Mouse (Mus musculus) liver, adult 2 months (tissue): ENCODE data around the gene 9430015G10Rik.

ENCODE experiments used
- CTCF ChIP-seq: fragments of 200-500 bp; IDR thresholded peaks from 2 replicates; pipeline ENCODE4 v1.5.1; 2011; ENCODE audit warnings: low read depth, low read length, control low read depth
- POLR2A ChIP-seq: fragments of 200-500 bp; IDR thresholded peaks from 2 replicates; pipeline ENCODE4 v1.6.1; 2011; ENCODE audit warnings: low read length, control low read depth; ENCODE audit not compliant: insufficient read depth; ENCODE audit errors: extremely low read depth

GRCm38 (mm10) chr4:156082621-156083234, 27.1 kb upstream of the 9430015G10Rik start:
- TF ChIP-seq POLR2A (no peak), CTCF (no peak)
